Mouse (Mus musculus) heart, postnatal 0 days (tissue): ENCODE measurements around the gene Ajuba. TPM values are rescaled to one million over a fixed set of nuclear protein-coding genes. Genes with fewer than 3 reads are reported as not detected.

Source experiments
- ATAC-seq: fragments of 200-750 bp; cut with Nextera tagmentation; 2 replicates; pipeline ENCODE4 v1.8.0; 2017; ENCODE audit warnings: low read depth, moderate number of reproducible peaks, moderate library complexity; ENCODE audit not compliant: insufficient read depth
- DNase-seq: peaks from one replicate; pipeline ENCODE4 v3.0.0-alpha.2; 2016; ENCODE audit warnings: low spot score
- H3K27ac ChIP-seq: fragments of 300-500 bp; sonication (generic); 2 replicates; pipeline ENCODE4 v1.5.1; 2014; ENCODE audit warnings: low read depth, mild to moderate bottlenecking
- H3K27me3 ChIP-seq: fragments of 300-500 bp; sonication (generic); 2 replicates; pipeline ENCODE4 v1.6.1; 2014; ENCODE audit warnings: low read length, mixed read lengths; ENCODE audit not compliant: control insufficient read depth, insufficient read depth
- H3K36me3 ChIP-seq: fragments of 300-500 bp; sonication (generic); replicated peaks from 2 replicates; pipeline ENCODE4 v1.6.1; 2014; ENCODE audit warnings: low read length, mixed read lengths; ENCODE audit not compliant: control insufficient read depth, insufficient read depth
- H3K4me1 ChIP-seq: fragments of 300-500 bp; sonication (generic); 2 replicates; pipeline ENCODE4 v1.6.1; 2014; ENCODE audit warnings: antibody characterized with exemption; ENCODE audit not compliant: control insufficient read depth, insufficient read depth
- H3K4me2 ChIP-seq: fragments of 300-500 bp; sonication (generic); 2 replicates; pipeline ENCODE4 v1.6.1; 2014; ENCODE audit warnings: low read depth, mild to moderate bottlenecking, low read length, moderate library complexity
- H3K4me3 ChIP-seq: fragments of 300-500 bp; sonication (generic); 2 replicates; pipeline ENCODE4 v1.5.1; 2014; ENCODE audit warnings: low read depth, low read length
- H3K9ac ChIP-seq: fragments of 300-500 bp; sonication (generic); replicated peaks from 2 replicates; pipeline ENCODE4 v1.6.1; 2014; ENCODE audit warnings: low read depth, low read length, mixed read lengths
- H3K9me3 ChIP-seq: fragments of 300-500 bp; sonication (generic); replicated peaks from 2 replicates; pipeline ENCODE4 v1.6.1; 2016; ENCODE audit warnings: low read length; ENCODE audit not compliant: control insufficient read depth
- CTCF ChIP-seq: IDR thresholded peaks from 2 replicates; pipeline ENCODE4 v1.5.1; 2016; ENCODE audit warnings: antibody characterized with exemption, control low read depth, low read depth
- WGBS: fragments of 180-500 bp; shearing (Covaris S2); extraction: QIAGEN DNeasy Blood & Tissue Kit; methylation state at CpG from one replicate; pipeline ENCODE4 v1.1.7; 2014; 5-methylcytosine and 5-hydroxymethylcytosine counted together
- microRNA counts: library from miRNA; unstranded; fragments of <30 nt; microRNA quantifications from one replicate; lab custom pipeline; 2015
- microRNA-seq: library from miRNA; unstranded; fragments of <30 nt; microRNA quantifications from one replicate; pipeline ENCODE4, GENCODE M21; 2016
- polyA plus RNA-seq: library from polyadenylated mRNA; unstranded; fragments of >200 nt; fragmentation: Nextera tagmentation; extraction: Ambion mirVana; gene quantifications from 2 replicates; pipeline ENCODE4 v1.2.1, GENCODE M21; 2015
- total RNA-seq: library from RNA; depleted of rRNA; stranded (reverse); fragments of >200 nt; gene quantifications from 2 replicates; pipeline ENCODE4 v1.2.3, GENCODE M21; 2014; ENCODE audit warnings: low replicate concordance; rRNA removed

Ajuba gene
- total and polyA plus RNA-seq, 2 experiments from 2014 or later, result 11.3 to 24.8 TPM

GRCm38 (mm10) chr14:54523600-54523999 lies 53.8 kb downstream of the Ajuba start:
- H3K9me3 ChIP-seq, result no peaks in the 10 kb centered on the region
- H3K36me3 ChIP-seq, result no peaks in the 10 kb centered on the region
- no peak overlapping the region for H3K4me3 ChIP-seq
- DNase-seq, result no peak
- no peak overlapping the region for H3K4me2 ChIP-seq
- H3K27me3 ChIP-seq, result no peaks in the 10 kb centered on the region
- no peaks in the 10 kb centered on the region; the same call in 1 of the 2 replicates for H3K4me1 ChIP-seq
- H3K27ac ChIP-seq, result no peak overlapping the region
- no peak overlapping the region for H3K9ac ChIP-seq
- TF ChIP-seq CTCF, result no peak
- no peak for ATAC-seq
- 35% methylated on average over 6 of the region's 6 CpGs for WGBS

MicroRNA genes within 50 kb of the gene (microRNA counts, 519-probe panel; counts per million panel counts)
- microRNA mmu-miR-686 (lab: Ali Mortazavi, UCI), result not detected

Small RNAs within 50 kb of the gene (microRNA-seq; reads per million reads assigned to microRNA genes)
- gene Mir686, result not detected

Other genes with a start within 250 kb of the Ajuba start
- gene Oxa1l, start 216.7 kb downstream of the Ajuba start, total RNA-seq, result 136 and 152 TPM in 2 replicates
- gene Oxa1l, start 216.7 kb downstream of the Ajuba start, polyA plus RNA-seq, result 99.3 and 109 TPM in 2 replicates
- gene Slc7a7, start 159.8 kb downstream of the Ajuba start, total RNA-seq, result 11.3 and 16.6 TPM in 2 replicates
- gene Slc7a7, start 159.8 kb downstream of the Ajuba start, polyA plus RNA-seq, result 6.7 and 8.9 TPM in 2 replicates
- 132 and 145 TPM in 2 replicates for gene Mrpl52, start 150.6 kb downstream of the Ajuba start, total RNA-seq
- 335 and 371 TPM in 2 replicates for gene Mrpl52, start 150.6 kb downstream of the Ajuba start, polyA plus RNA-seq
- 59.9 and 73.2 TPM in 2 replicates for gene Mmp14, start 145.9 kb downstream of the Ajuba start, total RNA-seq
- gene Mmp14, start 145.9 kb downstream of the Ajuba start, polyA plus RNA-seq, result 59.7 and 60.9 TPM in 2 replicates
- 81.5 and 110 TPM in 2 replicates for gene Lrp10, start 113.4 kb downstream of the Ajuba start, total RNA-seq
- 47.8 and 54.4 TPM in 2 replicates for gene Lrp10, start 113.4 kb downstream of the Ajuba start, polyA plus RNA-seq
- gene Rem2, start 101.5 kb downstream of the Ajuba start, total RNA-seq, result 0.77 TPM in 1 of 2 replicates, not detected in the other
- 0.15 and 0.27 TPM in 2 replicates for gene Rem2, start 101.5 kb downstream of the Ajuba start, polyA plus RNA-seq
- 35.0 and 42.0 TPM in 2 replicates for gene Prmt5, start 60.0 kb downstream of the Ajuba start, total RNA-seq
- gene Prmt5, start 60.0 kb downstream of the Ajuba start, polyA plus RNA-seq, result 30.6 and 31.6 TPM in 2 replicates
- gene Haus4, start 22.9 kb downstream of the Ajuba start, total RNA-seq, result 84.6 and 109 TPM in 2 replicates
- 26.3 and 27.0 TPM in 2 replicates for gene Haus4, start 22.9 kb downstream of the Ajuba start, polyA plus RNA-seq
- 5.3 and 12.4 TPM in 2 replicates for gene 4931414P19Rik, start 28.4 kb upstream of the Ajuba start, total RNA-seq
- 3.3 and 4.0 TPM in 2 replicates for gene 4931414P19Rik, start 28.4 kb upstream of the Ajuba start, polyA plus RNA-seq
- 207 TPM in 2 replicates for gene Psmb5, start 40.5 kb upstream of the Ajuba start, total RNA-seq
- 342 and 350 TPM in 2 replicates for gene Psmb5, start 40.5 kb upstream of the Ajuba start, polyA plus RNA-seq
- not detected in 2 replicates for gene Psmb11, start 43.9 kb upstream of the Ajuba start, total RNA-seq
- gene Psmb11, start 43.9 kb upstream of the Ajuba start, polyA plus RNA-seq, result not detected in 2 replicates
- not detected in 2 replicates for gene Gm17606, start 63.4 kb upstream of the Ajuba start, total RNA-seq
- not detected in 2 replicates for gene Gm17606, start 63.4 kb upstream of the Ajuba start, polyA plus RNA-seq
- gene Cdh24, start 63.8 kb upstream of the Ajuba start, total RNA-seq, result 6.2 and 7.0 TPM in 2 replicates
- gene Cdh24, start 63.8 kb upstream of the Ajuba start, polyA plus RNA-seq, result 0.41 and 0.47 TPM in 2 replicates
- 15.4 and 27.8 TPM in 2 replicates for gene 1700123O20Rik, start 108.7 kb upstream of the Ajuba start, total RNA-seq
- gene 1700123O20Rik, start 108.7 kb upstream of the Ajuba start, polyA plus RNA-seq, result 39.1 and 40.8 TPM in 2 replicates
- gene Acin1, start 109.4 kb upstream of the Ajuba start, total RNA-seq, result 54.8 and 69.7 TPM in 2 replicates
- gene Acin1, start 109.4 kb upstream of the Ajuba start, polyA plus RNA-seq, result 56.0 and 57.5 TPM in 2 replicates
- gene Gm29776, start 121.3 kb upstream of the Ajuba start, total RNA-seq, result not detected in 2 replicates
- gene Gm29776, start 121.3 kb upstream of the Ajuba start, polyA plus RNA-seq, result 0.10 and 0.11 TPM in 2 replicates
- not detected in 2 replicates for gene Cebpe, start 134.6 kb upstream of the Ajuba start, total RNA-seq
- not detected in 2 replicates for gene Cebpe, start 134.6 kb upstream of the Ajuba start, polyA plus RNA-seq
- 3.1 and 3.2 TPM in 2 replicates for gene Slc7a8, start 204.4 kb upstream of the Ajuba start, total RNA-seq
- gene Slc7a8, start 204.4 kb upstream of the Ajuba start, polyA plus RNA-seq, result 1.2 and 1.3 TPM in 2 replicates
- not detected in 2 replicates for gene Rnf212b, start 236.6 kb upstream of the Ajuba start, total RNA-seq
- 0.15 TPM in 1 of 2 replicates, not detected in the other for gene Rnf212b, start 236.6 kb upstream of the Ajuba start, polyA plus RNA-seq